Mouse (Mus musculus): ENCODE measurements at regions not wholly inside any gene's neighbourhood (a gene's known extent, or its start where the extent isn't known, plus 50 kb on each side); places are given as distances from the start of the nearest gene placed in this dataset.

DNA sequence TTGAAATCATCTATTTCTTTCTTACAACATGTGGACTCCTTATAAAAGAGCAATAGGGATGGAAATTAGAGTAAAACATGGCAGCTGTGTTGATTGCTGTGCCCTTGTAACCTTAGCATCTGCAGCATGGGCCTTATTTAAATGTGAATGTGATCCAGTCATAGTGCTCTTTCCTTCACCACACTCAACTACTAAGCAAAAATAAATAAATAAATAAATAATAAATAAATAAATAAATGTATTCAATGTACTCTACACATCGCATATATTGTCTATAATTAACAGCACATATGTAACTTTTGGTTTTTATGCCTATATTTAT is 238.3 kb upstream of the Tecrl start:
- no peak for TF ChIP-seq POLR2A (IDR thresholded peaks at IDR 0.05; ENCODE audit: borderline replicate concordance, extremely low read depth, insufficient read depth, insufficient read length, poor library complexity, severe bottlenecking)
- TF ChIP-seq CTCF (IDR thresholded peaks at IDR 0.05; ENCODE audit: borderline replicate concordance, extremely low read depth, insufficient read depth, insufficient read length) = no peak
